Mouse (Mus musculus): ENCODE measurements around the gene Cldn2. TPM values are rescaled to one million over a fixed set of nuclear protein-coding genes. Genes with fewer than 3 reads are reported as not detected.
"Not testable (repeated sequence)": the region's sequence is repeated elsewhere in the genome, so short reads cannot be mapped to it uniquely, and the experiment has no call there.

The Cldn2 gene
- not detected for total RNA-seq (2021)
- long read RNA-seq, experiment 1, result 0 reads
- long read RNA-seq, experiment 2, result 0 reads

GRCm38 (mm10) chrX:139800406-139800878 lies at the start of gene Cldn2:
TSS of gene Cldn2 (plus strand) at chrX:139800828.
- DNase-seq, result no peak

- DNase-seq, result peak; percentile 4 to 60
Observed at GRCm38 (mm10) chrX:139751855-139752254, 48.8 kb upstream of the Cldn2 start.

GRCm38 (mm10) chrX:139758634-139759033 lies 42.0 kb upstream of the Cldn2 start:
- DNase-seq, result not testable (repeated sequence)

- peak in 1 of 2 experiments; percentile 18 for DNase-seq
Observed at GRCm38 (mm10) chrX:139762546-139762945, 38.1 kb upstream of the Cldn2 start.

- no peak for DNase-seq
Observed at GRCm38 (mm10) chrX:139769975-139770637, 30.5 kb upstream of the Cldn2 start.

- DNase-seq, result peak; percentile 20 to 61
Observed at GRCm38 (mm10) chrX:139774309-139775083, 26.1 kb upstream of the Cldn2 start.

GRCm38 (mm10) chrX:139775084-139775612 lies 25.5 kb upstream of the Cldn2 start:
- peak in 1 of 2 experiments; percentile 6 for DNase-seq

- DNase-seq, result no peak
Observed at GRCm38 (mm10) chrX:139777357-139777756, 23.3 kb upstream of the Cldn2 start.

GRCm38 (mm10) chrX:139778886-139779285 lies 21.7 kb upstream of the Cldn2 start:
- DNase-seq, result no peak

- DNase-seq, result no peak
Observed at GRCm38 (mm10) chrX:139779401-139779800, 21.2 kb upstream of the Cldn2 start.

- no peak for DNase-seq
Observed at GRCm38 (mm10) chrX:139780988-139781387, 19.6 kb upstream of the Cldn2 start.

GRCm38 (mm10) chrX:139781563-139781962 lies 19.1 kb upstream of the Cldn2 start:
- DNase-seq, result no peak

- no peak for DNase-seq
Observed at GRCm38 (mm10) chrX:139782278-139783044, 18.2 kb upstream of the Cldn2 start, which contains the start of gene Ripply1. TSS of gene Ripply1 (minus strand) at chrX:139782353.

- DNase-seq, result peak; percentile 14 to 35
Observed at GRCm38 (mm10) chrX:139783045-139783422, 17.6 kb upstream of the Cldn2 start.

- DNase-seq, result peak; percentile 25 to 42
Observed at GRCm38 (mm10) chrX:139785764-139786163, 14.9 kb upstream of the Cldn2 start.

GRCm38 (mm10) chrX:139794072-139794845 lies 6.4 kb upstream of the Cldn2 start:
- DNase-seq, result no peak

- DNase-seq, result no peak
Observed at GRCm38 (mm10) chrX:139796037-139796436, 4.6 kb upstream of the Cldn2 start.

- DNase-seq, result no peak
Observed at GRCm38 (mm10) chrX:139797875-139798274, 2.8 kb upstream of the Cldn2 start.

GRCm38 (mm10) chrX:139799953-139800352 lies 675 bp upstream of the Cldn2 start:
- no peak for DNase-seq

- DNase-seq, result no peak
Observed at GRCm38 (mm10) chrX:139803028-139803427, 2.4 kb downstream of the Cldn2 start.

- no peak for DNase-seq
Observed at GRCm38 (mm10) chrX:139805918-139806317, 5.3 kb downstream of the Cldn2 start.

All from heart, adult 18-20 months (tissue).